Mouse (Mus musculus) limb, embryonic 11.5 days (tissue): ENCODE data around the gene Sp1. TPM values are rescaled to one million over a fixed set of nuclear protein-coding genes. Genes with fewer than 3 reads are reported as not detected.

Source experiments
- ATAC-seq: fragments of 200-750 bp; cut with Nextera tagmentation; 2 replicates; pipeline ENCODE4 v1.8.0; 2017; ENCODE audit warnings: low read depth; ENCODE audit not compliant: insufficient number of reproducible peaks, low FRiP score, low TSS enrichment
- DNase-seq: peaks from one replicate; pipeline ENCODE4 v3.0.0-alpha.2; 2015; ENCODE audit warnings: low spot score
- H3K27ac ChIP-seq: fragments of 300-500 bp; sonication (generic); replicated peaks from 2 replicates; pipeline ENCODE4 v1.5.1; 2014; ENCODE audit warnings: low read depth, mild to moderate bottlenecking, low read length
- H3K27me3 ChIP-seq: fragments of 300-500 bp; sonication (generic); 2 replicates; pipeline ENCODE4 v1.6.1; 2014; ENCODE audit warnings: mild to moderate bottlenecking, low read length, mixed read lengths; ENCODE audit not compliant: control insufficient read depth, insufficient read depth
- H3K36me3 ChIP-seq: fragments of 300-500 bp; sonication (generic); 2 replicates; pipeline ENCODE4 v1.6.1; 2014; ENCODE audit warnings: mild to moderate bottlenecking, low read length, moderate library complexity, mixed read lengths; ENCODE audit not compliant: control insufficient read depth, insufficient read depth
- H3K4me1 ChIP-seq: fragments of 300-500 bp; sonication (generic); 2 replicates; pipeline ENCODE4 v1.6.1; 2014; ENCODE audit warnings: low read length, mixed read lengths; ENCODE audit not compliant: control insufficient read depth, insufficient read depth
- H3K4me2 ChIP-seq: fragments of 300-500 bp; sonication (generic); 2 replicates; pipeline ENCODE4 v1.6.1; 2014; ENCODE audit warnings: low read depth, mild to moderate bottlenecking, moderate library complexity; ENCODE audit not compliant: severe bottlenecking
- H3K4me3 ChIP-seq: fragments of 300-500 bp; sonication (generic); 2 replicates; pipeline ENCODE4 v1.5.1; 2014; ENCODE audit warnings: low read depth, low read length
- H3K9ac ChIP-seq: fragments of 300-500 bp; sonication (generic); 2 replicates; pipeline ENCODE4 v1.6.1; 2014; ENCODE audit warnings: mild to moderate bottlenecking, low read length
- H3K9me3 ChIP-seq: fragments of 300-500 bp; sonication (generic); 2 replicates; pipeline ENCODE4 v1.6.1; 2016; ENCODE audit warnings: low read length; ENCODE audit not compliant: control insufficient read depth
- WGBS: fragments of 180-500 bp; shearing (Covaris S2); extraction: QIAGEN DNeasy Blood & Tissue Kit; methylation state at CpG from one replicate; pipeline ENCODE4 v1.1.7; 2014; 5-methylcytosine and 5-hydroxymethylcytosine counted together
- polyA plus RNA-seq: library from polyadenylated mRNA; unstranded; fragments of >200 nt; fragmentation: Nextera tagmentation; extraction: Ambion mirVana; gene quantifications from 2 replicates; pipeline ENCODE4 v1.2.1, GENCODE M21; 2014

Sp1 gene
- polyA plus RNA-seq, 1 experiment from 2014 or later, result 11.8 TPM

DNA sequence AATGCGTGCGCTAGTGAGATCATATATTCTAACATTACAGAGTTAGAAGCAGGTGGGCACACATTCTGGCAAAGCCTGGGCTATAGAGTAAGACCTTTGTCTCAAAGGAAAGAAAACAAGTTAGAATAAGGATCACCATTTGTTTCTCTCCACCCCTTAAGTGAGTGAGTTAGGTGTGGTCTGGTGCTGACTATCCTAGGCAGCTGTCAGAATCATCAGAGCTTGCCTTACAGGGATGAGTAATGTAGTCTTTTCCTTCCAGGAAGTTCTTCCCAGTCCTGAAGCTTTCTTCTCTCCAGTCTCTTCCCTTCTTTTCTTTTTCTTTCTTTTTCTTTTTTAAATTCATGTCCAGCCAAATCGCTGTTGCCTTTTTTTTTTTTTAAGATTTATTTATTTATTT is 3.7 kb upstream of the Sp1 start:
- WGBS, result 97% methylated on average over 3 of the region's 3 CpGs
- H3K4me2 ChIP-seq, result no peak overlapping the region
- peaks cover 10% of the 10 kb centered on the region for H3K4me1 ChIP-seq
- DNase-seq (no peak), ATAC-seq (no peak)
- H3K27me3 ChIP-seq, result no peaks in the 10 kb centered on the region
- no peak overlapping the region for H3K9ac ChIP-seq
- H3K27ac ChIP-seq, result no peak overlapping the region
- no peaks in the 10 kb centered on the region for H3K36me3 ChIP-seq
- no peak overlapping the region for H3K4me3 ChIP-seq
- no peaks in the 10 kb centered on the region for H3K9me3 ChIP-seq

- Histone ChIP-seq H3K27me3 (no peaks in the 10 kb centered on the region), H3K4me1 (peaks cover 14% of the 10 kb centered on the region; the same call in 1 of the 2 replicates), H3K27ac (peak overlapping the region; percentile 99), H3K36me3 (peaks cover 22% of the 10 kb centered on the region), H3K4me2 (peak overlapping the region; percentile 43), H3K9ac (peak overlapping the region; percentile 77), H3K4me3 (peak overlapping the region; percentile 79), H3K9me3 (no peaks in the 10 kb centered on the region)
- DNase-seq (no peak), ATAC-seq (no peak; the same call in 1 of the 2 replicates)
- WGBS, result 16% methylated on average over 34 of the region's 34 CpGs
Measured at GRCm38 (mm10) chr15:102404608-102405488, 1.1 kb upstream of the Sp1 start.

GRCm38 (mm10) chr15:102406196-102406911 is 411 bp downstream of the Sp1 start:
- H3K27ac ChIP-seq, result peak overlapping the region; percentile 98
- H3K9me3 ChIP-seq, result no peaks in the 10 kb centered on the region
- peaks cover 14% of the 10 kb centered on the region; the same call in 1 of the 2 replicates for H3K4me1 ChIP-seq
- DNase-seq, result peak; percentile 78
- no peak for ATAC-seq
- H3K27me3 ChIP-seq, result no peaks in the 10 kb centered on the region
- H3K4me3 ChIP-seq, result peak overlapping the region; percentile 79
- H3K36me3 ChIP-seq, result peaks cover 26% of the 10 kb centered on the region
- peak overlapping the region; percentile 46 for H3K4me2 ChIP-seq
- H3K9ac ChIP-seq, result peak overlapping the region; percentile 94
- 0% methylated on average over 25 of the region's 69 CpGs for WGBS

GRCm38 (mm10) chr15:102406912-102407580 is 1.1 kb downstream of the Sp1 start:
- Histone ChIP-seq H3K4me3 (peak overlapping the region; percentile 79), H3K27ac (peak overlapping the region; percentile 98), H3K4me1 (peaks cover 14% of the 10 kb centered on the region; the same call in 1 of the 2 replicates), H3K27me3 (no peaks in the 10 kb centered on the region), H3K4me2 (peak overlapping the region; percentile 46), H3K9ac (peak overlapping the region; percentile 94; the same call in 1 of the 2 replicates), H3K36me3 (peaks cover 31% of the 10 kb centered on the region), H3K9me3 (no peaks in the 10 kb centered on the region)
- no peak for ATAC-seq
- 30% methylated on average over 3 of the region's 3 CpGs for WGBS
- DNase-seq, result no peak

DNA sequence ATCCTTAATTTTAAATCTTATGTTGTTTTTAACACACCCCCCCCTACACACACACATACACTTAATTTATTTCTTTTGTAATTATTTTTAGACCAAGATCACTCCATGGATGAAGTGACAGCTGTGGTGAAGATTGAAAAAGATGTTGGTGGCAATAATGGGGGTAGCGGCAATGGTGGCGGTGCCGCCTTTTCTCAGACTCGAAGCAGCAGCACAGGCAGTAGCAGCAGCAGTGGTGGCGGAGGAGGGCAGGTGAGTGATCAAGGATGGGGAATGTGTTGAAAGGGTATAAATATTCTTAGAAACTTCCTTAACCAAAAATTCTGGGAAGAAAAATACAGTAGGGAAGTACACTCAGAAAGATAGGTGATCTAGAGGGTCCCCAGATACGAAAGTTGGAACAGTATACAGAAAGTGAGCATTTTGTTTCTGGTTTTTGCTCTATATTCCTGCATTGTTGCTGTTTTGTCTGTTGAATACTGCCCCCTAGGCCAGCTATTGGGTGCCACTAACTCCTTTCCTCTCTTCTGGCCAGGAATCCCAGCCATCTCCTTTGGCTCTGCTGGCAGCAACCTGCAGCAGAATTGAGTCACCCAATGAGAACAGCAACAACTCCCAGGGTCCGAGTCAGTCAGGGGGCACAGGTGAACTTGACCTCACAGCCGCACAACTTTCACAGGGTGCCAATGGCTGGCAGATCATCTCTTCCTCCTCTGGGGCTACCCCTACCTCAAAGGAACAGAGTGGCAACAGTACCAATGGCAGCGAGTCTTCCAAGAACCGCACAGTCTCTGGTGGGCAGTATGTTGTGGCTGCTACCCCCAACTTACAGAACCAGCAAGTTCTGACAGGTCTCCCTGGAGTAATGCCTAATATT is 2.0 kb downstream of the Sp1 start:
- Histone ChIP-seq H3K27ac (no peak overlapping the region), H3K4me1 (peaks cover 14% of the 10 kb centered on the region; the same call in 1 of the 2 replicates), H3K4me2 (no peak overlapping the region), H3K9me3 (no peaks in the 10 kb centered on the region), H3K4me3 (no peak overlapping the region; the same call in 1 of the 2 replicates), H3K9ac (no peak overlapping the region), H3K27me3 (no peaks in the 10 kb centered on the region), H3K36me3 (peaks cover 34% of the 10 kb centered on the region)
- WGBS, result 94% methylated on average over 10 of the region's 10 CpGs
- no peak for ATAC-seq
- no peak for DNase-seq

DNA sequence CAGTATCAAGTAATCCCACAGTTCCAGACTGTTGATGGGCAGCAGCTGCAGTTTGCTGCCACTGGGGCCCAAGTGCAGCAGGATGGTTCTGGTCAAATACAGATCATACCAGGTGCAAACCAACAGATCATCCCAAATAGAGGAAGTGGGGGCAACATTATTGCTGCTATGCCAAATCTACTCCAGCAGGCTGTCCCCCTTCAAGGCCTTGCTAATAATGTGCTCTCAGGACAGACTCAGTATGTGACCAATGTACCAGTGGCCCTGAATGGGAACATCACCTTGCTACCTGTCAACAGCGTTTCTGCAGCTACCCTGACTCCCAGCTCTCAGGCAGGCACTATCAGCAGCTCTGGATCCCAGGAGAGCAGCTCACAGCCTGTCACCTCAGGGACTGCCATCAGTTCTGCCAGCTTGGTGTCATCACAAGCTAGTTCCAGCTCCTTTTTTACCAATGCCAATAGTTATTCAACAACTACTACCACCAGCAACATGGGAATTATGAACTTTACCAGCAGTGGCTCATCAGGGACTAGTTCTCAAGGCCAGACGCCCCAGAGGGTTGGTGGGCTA is 2.7 kb downstream of the Sp1 start:
- ATAC-seq (no peak), DNase-seq (no peak)
- H3K36me3 ChIP-seq, result peaks cover 38% of the 10 kb centered on the region
- no peak overlapping the region for H3K9ac ChIP-seq
- peak overlapping the region; percentile 15; the same call in 1 of the 2 replicates for H3K4me2 ChIP-seq
- no peaks in the 10 kb centered on the region for H3K9me3 ChIP-seq
- WGBS, result 87% methylated on average over 2 of the region's 2 CpGs
- H3K27me3 ChIP-seq, result no peaks in the 10 kb centered on the region
- no peak overlapping the region for H3K4me3 ChIP-seq
- no peak overlapping the region for H3K27ac ChIP-seq
- peaks cover 14% of the 10 kb centered on the region; the same call in 1 of the 2 replicates for H3K4me1 ChIP-seq

DNA sequence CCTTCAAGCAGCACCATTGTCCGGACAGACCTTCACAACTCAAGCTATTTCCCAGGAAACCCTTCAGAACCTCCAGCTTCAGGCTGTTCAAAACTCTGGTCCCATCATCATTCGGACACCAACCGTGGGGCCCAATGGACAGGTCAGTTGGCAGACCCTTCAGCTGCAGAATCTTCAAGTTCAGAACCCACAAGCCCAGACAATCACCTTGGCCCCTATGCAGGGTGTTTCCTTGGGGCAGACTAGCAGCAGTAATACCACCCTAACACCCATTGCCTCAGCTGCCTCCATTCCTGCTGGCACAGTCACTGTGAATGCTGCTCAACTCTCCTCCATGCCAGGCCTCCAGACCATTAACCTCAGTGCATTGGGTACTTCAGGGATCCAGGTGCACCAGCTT is 3.3 kb downstream of the Sp1 start:
- 99% methylated on average over 3 of the region's 3 CpGs for WGBS
- H3K9me3 ChIP-seq, result no peaks in the 10 kb centered on the region
- H3K27ac ChIP-seq, result no peak overlapping the region
- DNase-seq, result no peak
- H3K9ac ChIP-seq, result no peak overlapping the region
- H3K4me2 ChIP-seq, result peak overlapping the region; percentile 15; the same call in 1 of the 2 replicates
- no peak for ATAC-seq
- no peaks in the 10 kb centered on the region for H3K27me3 ChIP-seq
- H3K4me1 ChIP-seq, result peaks cover 14% of the 10 kb centered on the region; the same call in 1 of the 2 replicates
- peaks cover 38% of the 10 kb centered on the region for H3K36me3 ChIP-seq
- no peak overlapping the region for H3K4me3 ChIP-seq
